Mouse (Mus musculus): ENCODE results near the gene Grip2.

DNA sequence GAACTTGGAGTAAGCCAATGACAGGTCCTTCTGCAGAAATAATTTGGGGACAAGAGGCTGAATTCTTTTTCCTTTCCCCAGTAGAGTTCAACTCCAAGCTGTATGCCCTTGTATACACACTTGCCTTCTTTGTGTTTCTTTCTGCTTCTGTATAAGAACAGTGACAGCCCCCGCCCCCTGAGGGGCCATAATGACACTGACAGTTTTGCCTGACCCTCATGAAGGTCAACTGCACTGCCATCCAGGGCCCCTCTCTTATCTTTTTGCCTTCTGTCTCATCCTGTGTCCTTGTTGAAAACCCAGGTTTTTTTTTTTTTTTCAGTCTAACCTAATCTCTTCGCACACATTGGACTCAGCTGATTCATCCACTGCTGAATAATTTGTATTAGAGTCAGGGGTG, 45.7 kb upstream of the Grip2 start:
- TF ChIP-seq CTCF (conservative IDR thresholded peaks at IDR 0.05; ENCODE audit: low read length): no peak
- no peak for TF ChIP-seq POU5F1 (IDR thresholded peaks at IDR 0.05; ENCODE audit: borderline replicate concordance, low read length)
- TF ChIP-seq NANOG (IDR thresholded peaks at IDR 0.05; ENCODE audit: borderline replicate concordance, low read length): no peak

Data from E14TG2a.4 (cell line).